Mouse (Mus musculus) kidney, adult 2 months (tissue): ENCODE measurements at regions not wholly inside any gene's neighbourhood (a gene's known extent, or its start where the extent isn't known, plus 50 kb on each side); places are given as distances from the start of the nearest gene placed in this dataset.

Source experiments
- CTCF ChIP-seq: fragments of 200-500 bp; conservative IDR thresholded peaks from 2 replicates; pipeline ENCODE4 v1.5.1; 2011; ENCODE audit warnings: low read depth, mild to moderate bottlenecking, control low read depth, low read length, moderate library complexity, mixed read lengths; ENCODE audit not compliant: insufficient read depth, insufficient read length
- POLR2A ChIP-seq: fragments of 200-500 bp; IDR thresholded peaks from one replicate; pipeline ENCODE4 v1.6.1; 2011; ENCODE audit warnings: low read depth, low read length, control low read depth

DNA sequence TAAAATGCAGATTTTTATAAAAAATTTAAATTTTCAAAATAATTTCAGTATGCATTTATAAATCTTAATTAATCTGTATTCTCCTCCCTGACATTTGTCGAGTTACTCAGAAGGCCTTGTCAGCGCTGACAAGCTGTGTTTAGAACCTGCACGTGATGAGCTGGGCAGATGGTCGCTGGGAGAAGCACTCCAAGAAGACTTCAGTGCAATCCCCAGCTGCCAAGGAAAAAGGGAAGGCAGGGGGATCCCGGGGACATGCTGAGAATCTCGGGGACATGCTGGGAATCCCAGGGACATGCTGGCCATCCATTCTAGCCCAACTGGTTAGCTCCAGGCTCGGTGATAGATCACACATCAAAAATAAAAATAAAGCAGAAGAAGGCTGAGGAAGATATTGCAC, 172.9 kb downstream of the Hlx start:
- TF ChIP-seq CTCF = no peak
- no peak for TF ChIP-seq POLR2A
